Mouse (Mus musculus) midbrain, embryonic 13.5 days (tissue): ENCODE data around the gene Gm17662. TPM values are rescaled to one million over a fixed set of nuclear protein-coding genes. Genes with fewer than 3 reads are reported as not detected.

Experiments used
- ATAC-seq: fragments of 200-750 bp; cut with Nextera tagmentation; 2 replicates; pipeline ENCODE4 v1.8.0; 2017; ENCODE audit warnings: mild to moderate bottlenecking, moderate TSS enrichment, moderate library complexity
- H3K27ac ChIP-seq: fragments of 300-500 bp; sonication (generic); 2 replicates; pipeline ENCODE4 v1.5.1; 2015; ENCODE audit warnings: inconsistent platforms, mild to moderate bottlenecking, moderate library complexity
- H3K27me3 ChIP-seq: fragments of 300-500 bp; sonication (generic); 2 replicates; pipeline ENCODE4 v1.6.1; 2015; ENCODE audit warnings: mild to moderate bottlenecking, inconsistent platforms
- H3K36me3 ChIP-seq: fragments of 300-500 bp; sonication (generic); 2 replicates; pipeline ENCODE4 v1.6.1; 2015; ENCODE audit warnings: mild to moderate bottlenecking, inconsistent platforms
- H3K4me1 ChIP-seq: fragments of 300-500 bp; sonication (generic); replicated peaks from 2 replicates; pipeline ENCODE4 v1.6.1; 2015; ENCODE audit warnings: inconsistent platforms
- H3K4me2 ChIP-seq: fragments of 300-500 bp; sonication (generic); replicated peaks from 2 replicates; pipeline ENCODE4 v1.6.1; 2015; ENCODE audit warnings: moderate library complexity, mild to moderate bottlenecking, inconsistent platforms
- H3K4me3 ChIP-seq: fragments of 300-500 bp; sonication (generic); replicated peaks from 2 replicates; pipeline ENCODE4 v1.5.1; 2015; ENCODE audit warnings: mild to moderate bottlenecking, inconsistent platforms
- H3K9ac ChIP-seq: fragments of 300-500 bp; sonication (generic); replicated peaks from 2 replicates; pipeline ENCODE4 v1.6.1; 2015; ENCODE audit warnings: mild to moderate bottlenecking, inconsistent platforms
- H3K9me3 ChIP-seq: fragments of 300-500 bp; sonication (generic); 2 replicates; pipeline ENCODE4 v1.6.1; 2016; ENCODE audit warnings: mild to moderate bottlenecking, inconsistent platforms
- WGBS: fragments of 180-500 bp; shearing (Covaris S2); methylation state at CpG from one replicate; pipeline ENCODE4 v1.1.7; 2015; 5-methylcytosine and 5-hydroxymethylcytosine counted together
- polyA plus RNA-seq: library from polyadenylated mRNA; unstranded; fragments of >200 nt; fragmentation: Nextera tagmentation; extraction: Ambion mirVana; gene quantifications from 2 replicates; pipeline ENCODE4 v1.2.1, GENCODE M21; 2015

The Gm17662 gene
- polyA plus RNA-seq, 1 experiment from 2014 or later: not detected

GRCm38 (mm10) chr4:104891708-104892107 lies 34.6 kb downstream of the Gm17662 start:
- Histone ChIP-seq H3K27me3 (0 out of 2 replicates have a peak, but pooled peaks cover 4% of the 10 kb centered on the region), H3K27ac (no peak overlapping the region), H3K4me1 (peaks cover 25% of the 10 kb centered on the region), H3K9ac (no peak overlapping the region), H3K9me3 (no peaks in the 10 kb centered on the region), H3K4me3 (no peak overlapping the region), H3K4me2 (no peak overlapping the region), H3K36me3 (no peaks in the 10 kb centered on the region)
- 95% methylated on average over 7 of the region's 7 CpGs for WGBS
- no peak for ATAC-seq

DNA sequence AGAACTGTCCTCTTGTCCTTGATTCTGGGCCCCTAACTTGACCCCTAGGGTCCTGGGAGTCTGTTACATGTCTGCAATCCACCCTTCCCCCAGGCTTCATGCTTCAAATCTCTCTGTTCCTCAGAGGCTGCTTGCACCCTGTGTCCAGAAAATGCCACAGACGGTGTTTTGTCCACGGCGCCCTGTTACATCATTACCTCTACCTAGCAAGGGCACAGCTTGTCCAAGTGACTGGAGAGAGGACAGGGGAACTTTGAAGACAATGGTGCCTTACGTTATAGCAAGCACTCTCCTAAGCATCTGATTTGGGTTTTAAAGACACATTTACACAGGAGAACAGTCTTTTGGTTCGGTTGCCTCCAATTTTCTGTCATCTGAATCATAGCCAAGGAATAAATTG lies 36.5 kb downstream of the Gm17662 start:
- Histone ChIP-seq H3K4me1 (peaks cover 19% of the 10 kb centered on the region), H3K36me3 (no peaks in the 10 kb centered on the region), H3K27ac (peak overlapping the region; percentile 64), H3K9me3 (no peaks in the 10 kb centered on the region), H3K9ac (no peak overlapping the region; the same call in 1 of the 2 replicates), H3K27me3 (0 out of 2 replicates have a peak, but pooled peaks cover 4% of the 10 kb centered on the region), H3K4me3 (no peak overlapping the region), H3K4me2 (no peak overlapping the region)
- ATAC-seq: no peak
- WGBS: 71% methylated on average over 5 of the region's 5 CpGs

DNA sequence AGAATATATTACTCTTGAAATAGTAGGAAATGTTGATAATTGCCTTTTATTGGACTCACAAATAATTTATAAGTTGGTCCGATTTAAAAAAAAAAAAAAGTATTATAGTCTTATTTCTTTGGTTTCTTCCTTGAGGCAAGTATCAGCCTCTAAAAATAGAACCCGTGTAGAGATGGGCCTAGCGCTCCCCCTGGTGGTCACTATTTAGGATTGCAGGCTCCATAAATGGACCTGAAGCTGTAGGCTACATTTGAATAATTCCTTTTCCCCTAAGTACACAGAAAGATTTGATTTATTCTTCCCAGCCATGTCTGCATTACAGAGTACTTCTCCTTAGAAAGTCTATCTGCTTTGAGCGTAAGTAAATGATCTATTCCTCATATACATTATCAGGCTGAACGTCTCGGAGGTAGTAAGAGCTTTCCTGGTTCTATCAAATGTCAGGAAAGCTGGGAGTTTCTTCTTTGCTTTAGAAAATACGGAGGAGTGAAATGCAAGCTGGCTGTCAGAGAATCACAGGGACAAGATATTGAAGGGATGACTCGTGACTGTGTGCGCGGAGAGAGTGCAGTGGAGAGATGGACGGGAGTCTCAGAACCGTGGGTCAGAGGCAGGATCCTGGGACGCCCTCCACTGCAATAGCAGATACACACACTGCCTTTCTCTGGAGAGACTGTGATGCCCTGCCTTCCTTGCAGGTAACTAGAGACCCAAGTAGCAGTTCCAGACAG lies 37.0 kb downstream of the Gm17662 start:
- WGBS: 56% methylated on average over 13 of the region's 13 CpGs
- Histone ChIP-seq H3K4me3 (no peak overlapping the region), H3K27ac (no peak overlapping the region), H3K27me3 (0 out of 2 replicates have a peak, but pooled peaks cover 4% of the 10 kb centered on the region), H3K4me1 (peaks cover 13% of the 10 kb centered on the region), H3K9me3 (no peaks in the 10 kb centered on the region), H3K9ac (no peak overlapping the region), H3K36me3 (no peaks in the 10 kb centered on the region), H3K4me2 (no peak overlapping the region)
- ATAC-seq: no peak; the same call in 1 of the 2 replicates

GRCm38 (mm10) chr4:104902836-104903235 lies 45.7 kb downstream of the Gm17662 start:
- Histone ChIP-seq H3K27ac (no peak overlapping the region), H3K4me2 (no peak overlapping the region), H3K4me1 (no peaks in the 10 kb centered on the region), H3K9ac (no peak overlapping the region), H3K4me3 (no peak overlapping the region), H3K27me3 (no peaks in the 10 kb centered on the region), H3K9me3 (no peaks in the 10 kb centered on the region), H3K36me3 (no peaks in the 10 kb centered on the region)
- 78% methylated on average over 2 of the region's 2 CpGs for WGBS
- no peak for ATAC-seq

GRCm38 (mm10) chr4:104905049-104905448 lies 47.9 kb downstream of the Gm17662 start:
- no peak overlapping the region for H3K9ac ChIP-seq
- no peaks in the 10 kb centered on the region for H3K36me3 ChIP-seq
- H3K27me3 ChIP-seq: no peaks in the 10 kb centered on the region
- H3K27ac ChIP-seq: no peak overlapping the region
- no peak overlapping the region for H3K4me3 ChIP-seq
- H3K4me1 ChIP-seq: no peaks in the 10 kb centered on the region
- no peak overlapping the region for H3K4me2 ChIP-seq
- ATAC-seq: 0 out of 2 replicates have a peak, but pooled peaks have one; percentile 34
- H3K9me3 ChIP-seq: no peaks in the 10 kb centered on the region
- whole genome bisulfite sequencing: 78% methylated on average over 6 of the region's 6 CpGs

Other genes with a start within 250 kb of the Gm17662 start
- not detected in 2 replicates for gene C8b, start 91.0 kb upstream of the Gm17662 start, polyA plus RNA-seq
- gene C8a, start 19.1 kb downstream of the Gm17662 start, polyA plus RNA-seq: not detected in 2 replicates
- gene Fyb2, start 56.1 kb downstream of the Gm17662 start, polyA plus RNA-seq: 0.16 and 0.17 TPM in 2 replicates